Mouse (Mus musculus): ENCODE measurements at regions not wholly inside any gene's neighbourhood (a gene's known extent, or its start where the extent isn't known, plus 50 kb on each side); places are given as distances from the start of the nearest gene placed in this dataset.

GRCm38 (mm10) chr1:34739621-34740020 is 103.2 kb downstream of the Fam168b start:
- TF ChIP-seq CTCF (IDR thresholded peaks at IDR 0.05; ENCODE audit: low read depth, low read length) (no peak), POLR2A (IDR thresholded peaks at IDR 0.05; ENCODE audit: extremely low read depth, insufficient read depth, low read length) (no peak)
